Mouse (Mus musculus) left cerebral cortex, adult 18-20 months (tissue): ENCODE measurements at regions not wholly inside any gene's neighbourhood (a gene's known extent, or its start where the extent isn't known, plus 50 kb on each side); places are given as distances from the start of the nearest gene placed in this dataset.

Source experiments
- DNase-seq, 2 experiments: peaks; one replicate each; pipeline ENCODE4 v3.0.0; 2021 to 2022; ENCODE audit warnings: low spot score in 2 of 2, mixed read lengths in 1 of 2

DNA sequence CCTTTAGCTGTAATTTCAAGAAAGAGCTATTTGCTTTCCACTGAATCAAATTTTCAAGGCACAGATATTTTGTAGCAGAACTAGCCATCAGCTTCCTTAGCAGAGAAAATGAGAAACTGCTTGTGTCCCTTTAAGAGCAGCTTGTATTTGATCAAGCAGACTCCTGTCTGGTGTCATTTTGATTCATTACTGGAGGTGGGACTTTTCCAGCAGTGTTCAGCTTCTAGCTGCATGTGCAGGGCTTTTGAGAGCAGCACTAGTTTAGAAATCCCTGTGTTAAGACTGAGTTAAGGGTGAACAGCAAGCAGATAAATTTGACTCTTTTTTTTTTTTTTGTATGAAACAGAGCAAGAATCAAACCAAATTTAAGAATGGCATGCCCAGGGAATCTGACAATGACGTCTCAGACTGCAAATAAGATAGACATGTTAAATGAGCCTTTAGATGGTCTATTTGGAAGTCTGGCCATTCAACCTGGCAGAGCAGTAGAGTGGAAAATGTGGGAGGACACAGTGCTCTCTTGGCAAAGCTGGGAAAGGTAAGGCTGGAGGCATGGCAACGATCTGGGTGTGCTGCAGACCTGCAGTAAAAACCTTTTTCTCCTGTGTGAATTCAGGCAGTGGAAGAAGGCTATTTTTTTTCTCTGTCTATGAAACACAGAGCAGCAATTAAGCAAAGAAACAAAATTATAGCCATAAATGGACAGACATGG is 419.9 kb upstream of the Dmd start:
- DNase-seq, result no peak

DNA sequence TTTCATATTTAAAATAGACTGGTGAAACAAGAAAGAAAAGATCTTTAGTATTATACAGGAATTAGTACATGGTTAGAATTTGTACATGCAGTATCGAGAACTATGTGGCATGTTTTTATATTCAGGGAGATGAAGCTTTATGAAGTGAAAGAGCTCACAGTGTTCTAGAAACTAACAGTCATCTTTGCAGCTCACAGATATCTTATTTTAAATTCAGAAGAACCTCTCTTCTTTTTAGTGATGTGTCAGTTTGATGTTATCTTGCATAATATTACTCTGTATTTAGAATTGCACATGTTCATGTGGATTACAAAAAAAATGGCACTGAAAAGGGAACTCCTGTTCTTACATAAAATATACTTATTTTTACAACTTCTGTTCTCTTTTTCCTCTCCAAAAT is 377.1 kb upstream of the Dmd start:
- no peak for DNase-seq

GRCm38 (mm10) chrX:82613361-82613760 is 335.3 kb upstream of the Dmd start:
- peak; percentile 1 to 6 for DNase-seq

DNA sequence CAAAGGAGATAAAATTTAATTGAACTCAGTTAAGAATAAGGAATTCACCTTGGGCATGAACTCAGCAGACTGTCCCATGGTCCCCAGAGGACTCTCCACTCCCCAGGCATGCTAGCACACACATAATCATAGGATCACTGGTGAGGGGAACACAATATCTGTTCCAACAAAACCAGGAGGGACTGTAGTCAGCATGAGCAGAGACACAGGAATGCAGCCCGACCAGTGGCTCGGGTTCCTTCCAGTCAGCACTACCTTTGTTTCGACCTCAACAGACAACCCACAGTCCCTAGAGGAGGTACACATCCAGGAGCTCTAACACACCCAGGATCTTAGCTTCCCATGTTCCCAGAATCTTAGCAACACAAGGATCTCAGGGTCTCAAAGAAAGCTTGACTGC is 298.3 kb upstream of the Dmd start:
- DNase-seq, result no peak
